Mouse (Mus musculus) kidney, embryonic 14.5 days (tissue): ENCODE measurements at regions not wholly inside any gene's neighbourhood (a gene's known extent, or its start where the extent isn't known, plus 50 kb on each side); places are given as distances from the start of the nearest gene placed in this dataset.

ENCODE experiments used
- ATAC-seq: fragments of 200-750 bp; cut with Nextera tagmentation; 2 replicates; pipeline ENCODE4 v1.8.0; 2017; ENCODE audit warnings: moderate number of reproducible peaks, mild to moderate bottlenecking, moderate TSS enrichment, moderate library complexity; ENCODE audit not compliant: low FRiP score, low TSS enrichment
- H3K27ac ChIP-seq: fragments of 300-500 bp; sonication (generic); 2 replicates; pipeline ENCODE4 v1.5.1; 2014; ENCODE audit warnings: low read depth, mild to moderate bottlenecking, low read length, moderate library complexity, mixed read lengths
- H3K27me3 ChIP-seq: fragments of 300-500 bp; sonication (generic); 2 replicates; pipeline ENCODE4 v1.6.1; 2014; ENCODE audit warnings: mild to moderate bottlenecking, low read length; ENCODE audit not compliant: control insufficient read depth, insufficient read depth
- H3K36me3 ChIP-seq: fragments of 300-500 bp; sonication (generic); 2 replicates; pipeline ENCODE4 v1.6.1; 2014; ENCODE audit warnings: low read length, mixed read lengths; ENCODE audit not compliant: control insufficient read depth, insufficient read depth
- H3K4me1 ChIP-seq: fragments of 300-500 bp; sonication (generic); 2 replicates; pipeline ENCODE4 v1.6.1; 2014; ENCODE audit warnings: low read length, mixed read lengths; ENCODE audit not compliant: control insufficient read depth, insufficient read depth
- H3K4me2 ChIP-seq: fragments of 300-500 bp; sonication (generic); replicated peaks from 2 replicates; pipeline ENCODE4 v1.6.1; 2014; ENCODE audit warnings: low read depth, mild to moderate bottlenecking, low read length
- H3K4me3 ChIP-seq: fragments of 300-500 bp; sonication (generic); 2 replicates; pipeline ENCODE4 v1.5.1; 2014; ENCODE audit warnings: mild to moderate bottlenecking, low read length
- H3K9ac ChIP-seq: fragments of 300-500 bp; sonication (generic); 2 replicates; pipeline ENCODE4 v1.6.1; 2014; ENCODE audit warnings: low read depth, mild to moderate bottlenecking, low read length, moderate library complexity
- H3K9me3 ChIP-seq: fragments of 300-500 bp; sonication (generic); 2 replicates; pipeline ENCODE4 v1.6.1; 2016; ENCODE audit warnings: low read length; ENCODE audit not compliant: control insufficient read depth
- WGBS: fragments of 180-500 bp; shearing (Covaris S2); extraction: QIAGEN DNeasy Blood & Tissue Kit; methylation state at CpG from one replicate; pipeline ENCODE4 v1.1.7; 2014; 5-methylcytosine and 5-hydroxymethylcytosine counted together

GRCm38 (mm10) chr4:153542631-153543031, 60.0 kb upstream of the Ajap1 start:
- H3K4me1 ChIP-seq = peaks cover 10% of the 10 kb centered on the region; the same call in 1 of the 2 replicates
- no peaks in the 10 kb centered on the region for H3K36me3 ChIP-seq
- H3K27me3 ChIP-seq = 0 out of 2 replicates have a peak, but pooled peaks cover 5% of the 10 kb centered on the region
- ATAC-seq = peak; percentile 82
- no peak overlapping the region for H3K9ac ChIP-seq
- WGBS = 14% methylated on average over 13 of the region's 13 CpGs
- H3K9me3 ChIP-seq = no peaks in the 10 kb centered on the region
- 0 out of 2 replicates have a peak overlapping the region, but pooled peaks have one; percentile 5 for H3K4me2 ChIP-seq
- H3K4me3 ChIP-seq = no peak overlapping the region
- no peak overlapping the region for H3K27ac ChIP-seq

- Histone ChIP-seq H3K4me1 (peaks cover 10% of the 10 kb centered on the region; the same call in 1 of the 2 replicates), H3K9me3 (no peaks in the 10 kb centered on the region), H3K36me3 (no peaks in the 10 kb centered on the region), H3K4me2 (no peak overlapping the region), H3K27ac (no peak overlapping the region), H3K4me3 (no peak overlapping the region), H3K27me3 (0 out of 2 replicates have a peak, but pooled peaks cover 5% of the 10 kb centered on the region), H3K9ac (no peak overlapping the region)
- WGBS = 60% methylated on average over 24 of the region's 24 CpGs
- ATAC-seq = no peak
These were observed 61.5 kb upstream of the Ajap1 start for GRCm38 (mm10) chr4:153543900-153544648.

GRCm38 (mm10) chr4:153546709-153547108, 64.1 kb upstream of the Ajap1 start:
- Histone ChIP-seq H3K9me3 (peaks cover 4% of the 10 kb centered on the region; the same call in 1 of the 2 replicates), H3K27ac (no peak overlapping the region), H3K27me3 (0 out of 2 replicates have a peak, but pooled peaks cover 5% of the 10 kb centered on the region), H3K4me1 (peaks cover 10% of the 10 kb centered on the region; the same call in 1 of the 2 replicates), H3K9ac (no peak overlapping the region), H3K36me3 (no peaks in the 10 kb centered on the region), H3K4me2 (no peak overlapping the region), H3K4me3 (no peak overlapping the region)
- ATAC-seq = no peak
- WGBS = 90% methylated on average over 7 of the region's 7 CpGs

GRCm38 (mm10) chr4:153547111-153547510, 64.5 kb upstream of the Ajap1 start:
- no peak for ATAC-seq
- Histone ChIP-seq H3K4me3 (no peak overlapping the region), H3K4me1 (peaks cover 10% of the 10 kb centered on the region; the same call in 1 of the 2 replicates), H3K36me3 (no peaks in the 10 kb centered on the region), H3K9ac (no peak overlapping the region), H3K9me3 (peaks cover 4% of the 10 kb centered on the region; the same call in 1 of the 2 replicates), H3K27ac (no peak overlapping the region), H3K27me3 (0 out of 2 replicates have a peak, but pooled peaks cover 5% of the 10 kb centered on the region), H3K4me2 (no peak overlapping the region)
- WGBS = 90% methylated on average over 5 of the region's 5 CpGs

- Histone ChIP-seq H3K9me3 (peaks cover 4% of the 10 kb centered on the region; the same call in 1 of the 2 replicates), H3K27ac (no peak overlapping the region), H3K9ac (no peak overlapping the region), H3K4me1 (peaks cover 5% of the 10 kb centered on the region; the same call in 1 of the 2 replicates), H3K36me3 (no peaks in the 10 kb centered on the region), H3K27me3 (0 out of 2 replicates have a peak, but pooled peaks cover 5% of the 10 kb centered on the region), H3K4me2 (no peak overlapping the region), H3K4me3 (no peak overlapping the region)
- ATAC-seq = no peak
- WGBS = 70% methylated on average over 13 of the region's 13 CpGs
These were observed 65.3 kb upstream of the Ajap1 start for GRCm38 (mm10) chr4:153547871-153548270.

GRCm38 (mm10) chr4:153551291-153551690, 68.7 kb upstream of the Ajap1 start:
- Histone ChIP-seq H3K9ac (no peak overlapping the region), H3K27me3 (no peaks in the 10 kb centered on the region), H3K4me3 (no peak overlapping the region), H3K4me2 (no peak overlapping the region), H3K9me3 (peaks cover 4% of the 10 kb centered on the region; the same call in 1 of the 2 replicates), H3K27ac (no peak overlapping the region), H3K4me1 (no peaks in the 10 kb centered on the region), H3K36me3 (no peaks in the 10 kb centered on the region)
- no peak for ATAC-seq
- 92% methylated on average over 7 of the region's 7 CpGs for WGBS

GRCm38 (mm10) chr4:153552483-153552882, 69.9 kb upstream of the Ajap1 start:
- H3K4me3 ChIP-seq = no peak overlapping the region
- H3K9me3 ChIP-seq = peaks cover 4% of the 10 kb centered on the region; the same call in 1 of the 2 replicates
- 53% methylated on average over 4 of the region's 4 CpGs for WGBS
- no peak for ATAC-seq
- H3K9ac ChIP-seq = no peak overlapping the region
- H3K27me3 ChIP-seq = no peaks in the 10 kb centered on the region
- H3K4me1 ChIP-seq = no peaks in the 10 kb centered on the region
- no peak overlapping the region for H3K27ac ChIP-seq
- H3K36me3 ChIP-seq = no peaks in the 10 kb centered on the region
- H3K4me2 ChIP-seq = no peak overlapping the region

GRCm38 (mm10) chr4:153557812-153558608, 75.4 kb upstream of the Ajap1 start:
- ATAC-seq = no peak
- H3K4me3 ChIP-seq = no peak overlapping the region
- WGBS = 66% methylated on average over 19 of the region's 19 CpGs
- no peaks in the 10 kb centered on the region for H3K36me3 ChIP-seq
- H3K4me1 ChIP-seq = no peaks in the 10 kb centered on the region; the same call in 1 of the 2 replicates
- no peak overlapping the region for H3K27ac ChIP-seq
- H3K4me2 ChIP-seq = no peak overlapping the region
- no peaks in the 10 kb centered on the region for H3K9me3 ChIP-seq
- H3K9ac ChIP-seq = no peak overlapping the region
- H3K27me3 ChIP-seq = no peaks in the 10 kb centered on the region
